Mouse (Mus musculus): ENCODE results near the gene Adat2. TPM values are rescaled to one million over a fixed set of nuclear protein-coding genes. Genes with fewer than 3 reads are reported as not detected.

The Adat2 gene
- total and polyA plus RNA-seq, 3 experiments, result 10.4 to 20.6 (median 11.6) TPM

GRCm38 (mm10) chr10:13564364-13565079 lies 11.8 kb downstream of the Adat2 start:
- peaks cover 0 to 4% of the 10 kb centered on the region in 2 experiments; a peak in 1 of 4 replicates for H3K4me1 ChIP-seq (ENCODE audit: control insufficient read depth in 1 of 2, insufficient read depth in 2 of 2)
- in situ Hi-C loops (cut with MboI; ENCODE audit: low pct_ligation_motif_present, low pct_unique_long_range_greater_than_20kb, low sequenced_read_pairs) (loop anchor here (25.0 kb wide), 1 partner anchor 623 kb away; no protein-coding TSS in a partner anchor), dilution Hi-C loops (cut with MboI; ENCODE audit: extremely low pct_ligation_motif_present, extremely low pct_unique_long_range_greater_than_20kb, low sequenced_read_pairs) (no loop called here)
- peaks cover 28 to 60% of the 10 kb centered on the region in 2 experiments for H3K36me3 ChIP-seq (replicated peaks in 1 of 2; ENCODE audit: control insufficient read depth in 1 of 2, insufficient read depth in 1 of 2, low read length in 1 of 2)
- H3K4me2 ChIP-seq (ENCODE audit: insufficient read depth, low read depth, poor library complexity, severe bottlenecking), result no peak overlapping the region
- no peaks in the 10 kb centered on the region for H3K27me3 ChIP-seq (replicated peaks)
- no peaks in the 10 kb centered on the region for H3K79me2 ChIP-seq (replicated peaks; ENCODE audit: control insufficient read depth, extremely low read depth, insufficient read depth, poor library complexity, severe bottlenecking)
- no peak overlapping the region for H3K9ac ChIP-seq (ENCODE audit: insufficient read depth, low read depth)
- peak; percentile 9 for DNase-seq (ENCODE audit: extremely low read depth)
- TF ChIP-seq SMC3 (IDR thresholded peaks at IDR 0.05; ENCODE audit: low read depth, low read length) (peak; percentile 48), MYC (IDR thresholded peaks at IDR 0.05; ENCODE audit: low read depth, low read length) (no peak), CTCF (conservative IDR thresholded peaks at IDR 0.05 in 1 of 2, IDR thresholded peaks at IDR 0.05 in 1 of 2; ENCODE audit: low read depth in 2 of 2, low read length in 2 of 2) (peak; percentile 52 to 64), USF1 (IDR thresholded peaks at IDR 0.05; ENCODE audit: low read depth, low read length) (no peak), RAD21 (IDR thresholded peaks at IDR 0.05; ENCODE audit: low read depth, low read length) (peak; percentile 63), ZC3H11A (IDR thresholded peaks at IDR 0.05; ENCODE audit: low read depth, low read length) (0 out of 2 replicates have a peak, but pooled peaks have one; percentile 4), CHD1 (IDR thresholded peaks at IDR 0.05; ENCODE audit: low read depth, low read length) (no peak), ELF1 (IDR thresholded peaks at IDR 0.05; ENCODE audit: low read depth, low read length) (no peak), ETS1 (conservative IDR thresholded peaks at IDR 0.05; ENCODE audit: low read depth, low read length) (no peak), SIN3A (IDR thresholded peaks at IDR 0.05; ENCODE audit: low read length) (no peak)
- H3K4me3 ChIP-seq (replicated peaks in 1 of 3; ENCODE audit: low read depth in 2 of 3, low read length in 2 of 3, poor library complexity in 1 of 3), result no peak overlapping the region
- no peak overlapping the region for H3K27ac ChIP-seq (ENCODE audit: insufficient read depth, low read depth)
- H3K9me3 ChIP-seq (replicated peaks; ENCODE audit: low read length), result no peaks in the 10 kb centered on the region

GRCm38 (mm10) chr10:13565080-13565448 lies 12.4 kb downstream of the Adat2 start:
- Histone ChIP-seq H3K4me2 (ENCODE audit: insufficient read depth, low read depth, poor library complexity, severe bottlenecking) (no peak overlapping the region), H3K27ac (ENCODE audit: insufficient read depth, low read depth) (no peak overlapping the region), H3K9ac (ENCODE audit: insufficient read depth, low read depth) (no peak overlapping the region), H3K9me3 (replicated peaks; ENCODE audit: low read length) (no peaks in the 10 kb centered on the region), H3K79me2 (replicated peaks; ENCODE audit: control insufficient read depth, extremely low read depth, insufficient read depth, poor library complexity, severe bottlenecking) (no peaks in the 10 kb centered on the region), H3K27me3 (replicated peaks) (no peaks in the 10 kb centered on the region), H3K4me3 (replicated peaks in 1 of 3; ENCODE audit: low read depth in 2 of 3, low read length in 2 of 3, poor library complexity in 1 of 3) (no peak overlapping the region), H3K36me3 (replicated peaks in 1 of 2; ENCODE audit: control insufficient read depth in 1 of 2, insufficient read depth in 1 of 2, low read length in 1 of 2) (peaks cover 26 to 56% of the 10 kb centered on the region in 2 experiments), H3K4me1 (ENCODE audit: control insufficient read depth in 1 of 2, insufficient read depth in 2 of 2) (peaks cover 0 to 3% of the 10 kb centered on the region in 2 experiments; a peak in 1 of 4 replicates)
- dilution Hi-C loops (cut with MboI; ENCODE audit: extremely low pct_ligation_motif_present, extremely low pct_unique_long_range_greater_than_20kb, low sequenced_read_pairs), result no loop called here
- in situ Hi-C loops (cut with MboI; ENCODE audit: low pct_ligation_motif_present, low pct_unique_long_range_greater_than_20kb, low sequenced_read_pairs), result loop anchor here (25.0 kb wide), 1 partner anchor 622 kb away; no protein-coding TSS in a partner anchor
- no peak for TF ChIP-seq JUND (conservative IDR thresholded peaks at IDR 0.05; ENCODE audit: low read depth, low read length)
- no peak for TF ChIP-seq CHD2 (IDR thresholded peaks at IDR 0.05; ENCODE audit: low read length)
- TF ChIP-seq ZC3H11A (IDR thresholded peaks at IDR 0.05; ENCODE audit: low read depth, low read length), result no peak
- no peak for TF ChIP-seq RAD21 (IDR thresholded peaks at IDR 0.05; ENCODE audit: low read depth, low read length)
- no peak for TF ChIP-seq MAX (IDR thresholded peaks at IDR 0.05; ENCODE audit: low read length)
- TF ChIP-seq CHD1 (IDR thresholded peaks at IDR 0.05; ENCODE audit: low read depth, low read length), result no peak
- TF ChIP-seq CTCF (conservative IDR thresholded peaks at IDR 0.05 in 1 of 2, IDR thresholded peaks at IDR 0.05 in 1 of 2; ENCODE audit: low read depth in 2 of 2, low read length in 2 of 2), result no peak
- TF ChIP-seq MYC (IDR thresholded peaks at IDR 0.05; ENCODE audit: low read depth, low read length), result no peak
- TF ChIP-seq MXI1 (IDR thresholded peaks at IDR 0.05; ENCODE audit: low read depth, low read length), result no peak
- TF ChIP-seq MAZ (IDR thresholded peaks at IDR 0.05; ENCODE audit: low read depth, low read length), result no peak
- no peak for TF ChIP-seq ZMIZ1 (IDR thresholded peaks at IDR 0.05; ENCODE audit: low read depth, low read length)
- TF ChIP-seq HCFC1 (IDR thresholded peaks at IDR 0.05; ENCODE audit: low read depth, low read length), result no peak
- no peak for TF ChIP-seq TBP (conservative IDR thresholded peaks at IDR 0.05; ENCODE audit: low read depth, low read length)
- DNase-seq (ENCODE audit: extremely low read depth), result no peak
